Mouse (Mus musculus) heart, postnatal 0 days (tissue): ENCODE measurements around the gene Prdm11. TPM values are rescaled to one million over a fixed set of nuclear protein-coding genes. Genes with fewer than 3 reads are reported as not detected.

Experiments used
- ATAC-seq: fragments of 200-750 bp; cut with Nextera tagmentation; 2 replicates; pipeline ENCODE4 v1.8.0; 2017; ENCODE audit warnings: low read depth, moderate number of reproducible peaks, moderate library complexity; ENCODE audit not compliant: insufficient read depth
- DNase-seq: peaks from one replicate; pipeline ENCODE4 v3.0.0-alpha.2; 2016; ENCODE audit warnings: low spot score
- H3K27ac ChIP-seq: fragments of 300-500 bp; sonication (generic); 2 replicates; pipeline ENCODE4 v1.5.1; 2014; ENCODE audit warnings: low read depth, mild to moderate bottlenecking
- H3K27me3 ChIP-seq: fragments of 300-500 bp; sonication (generic); 2 replicates; pipeline ENCODE4 v1.6.1; 2014; ENCODE audit warnings: low read length, mixed read lengths; ENCODE audit not compliant: control insufficient read depth, insufficient read depth
- H3K36me3 ChIP-seq: fragments of 300-500 bp; sonication (generic); replicated peaks from 2 replicates; pipeline ENCODE4 v1.6.1; 2014; ENCODE audit warnings: low read length, mixed read lengths; ENCODE audit not compliant: control insufficient read depth, insufficient read depth
- H3K4me1 ChIP-seq: fragments of 300-500 bp; sonication (generic); 2 replicates; pipeline ENCODE4 v1.6.1; 2014; ENCODE audit warnings: antibody characterized with exemption; ENCODE audit not compliant: control insufficient read depth, insufficient read depth
- H3K4me2 ChIP-seq: fragments of 300-500 bp; sonication (generic); 2 replicates; pipeline ENCODE4 v1.6.1; 2014; ENCODE audit warnings: low read depth, mild to moderate bottlenecking, low read length, moderate library complexity
- H3K4me3 ChIP-seq: fragments of 300-500 bp; sonication (generic); 2 replicates; pipeline ENCODE4 v1.5.1; 2014; ENCODE audit warnings: low read depth, low read length
- H3K9ac ChIP-seq: fragments of 300-500 bp; sonication (generic); replicated peaks from 2 replicates; pipeline ENCODE4 v1.6.1; 2014; ENCODE audit warnings: low read depth, low read length, mixed read lengths
- H3K9me3 ChIP-seq: fragments of 300-500 bp; sonication (generic); replicated peaks from 2 replicates; pipeline ENCODE4 v1.6.1; 2016; ENCODE audit warnings: low read length; ENCODE audit not compliant: control insufficient read depth
- CTCF ChIP-seq: IDR thresholded peaks from 2 replicates; pipeline ENCODE4 v1.5.1; 2016; ENCODE audit warnings: antibody characterized with exemption, control low read depth, low read depth
- EP300 ChIP-seq: IDR thresholded peaks from 2 replicates; pipeline ENCODE4 v1.6.1; 2016; ENCODE audit warnings: antibody characterized with exemption, low read depth
- WGBS: fragments of 180-500 bp; shearing (Covaris S2); extraction: QIAGEN DNeasy Blood & Tissue Kit; methylation state at CpG from one replicate; pipeline ENCODE4 v1.1.7; 2014; 5-methylcytosine and 5-hydroxymethylcytosine counted together
- polyA plus RNA-seq: library from polyadenylated mRNA; unstranded; fragments of >200 nt; fragmentation: Nextera tagmentation; extraction: Ambion mirVana; gene quantifications from 2 replicates; pipeline ENCODE4 v1.2.1, GENCODE M21; 2015
- total RNA-seq: library from RNA; depleted of rRNA; stranded (reverse); fragments of >200 nt; gene quantifications from 2 replicates; pipeline ENCODE4 v1.2.3, GENCODE M21; 2014; ENCODE audit warnings: low replicate concordance

The Prdm11 gene
- total and polyA plus RNA-seq, 2 experiments from 2014 or later, result 2.7 to 10.7 TPM

GRCm38 (mm10) chr2:92989593-92989992 is 56.4 kb downstream of the Prdm11 start:
- ATAC-seq (no peak), DNase-seq (no peak)
- 88% methylated on average over 9 of the region's 9 CpGs for WGBS
- Histone ChIP-seq H3K4me1 (peaks cover 33% of the 10 kb centered on the region), H3K9me3 (no peaks in the 10 kb centered on the region), H3K4me2 (no peak overlapping the region), H3K27me3 (no peaks in the 10 kb centered on the region), H3K27ac (no peak overlapping the region), H3K4me3 (no peak overlapping the region), H3K36me3 (peaks cover 21% of the 10 kb centered on the region), H3K9ac (no peak overlapping the region)
- no peak for TF ChIP-seq CTCF
- TF ChIP-seq EP300, result no peak

- H3K9ac ChIP-seq, result peak overlapping the region; percentile 11; the same call in 1 of the 2 replicates
- H3K36me3 ChIP-seq, result peaks cover 17% of the 10 kb centered on the region
- peak overlapping the region; percentile 8; the same call in 1 of the 2 replicates for H3K4me3 ChIP-seq
- no peaks in the 10 kb centered on the region for H3K9me3 ChIP-seq
- H3K27me3 ChIP-seq, result no peaks in the 10 kb centered on the region
- H3K27ac ChIP-seq, result peak overlapping the region; percentile 86
- H3K4me1 ChIP-seq, result peaks cover 33% of the 10 kb centered on the region
- DNase-seq, result peak; percentile 90
- peak overlapping the region; percentile 50 for H3K4me2 ChIP-seq
- peak; percentile 95 for ATAC-seq
- WGBS, result 9% methylated on average over 19 of the region's 19 CpGs
- peak; percentile 96 for TF ChIP-seq EP300
- TF ChIP-seq CTCF, result peak; percentile 51
Observed at GRCm38 (mm10) chr2:92987901-92988631, 57.9 kb downstream of the Prdm11 start.

GRCm38 (mm10) chr2:92987108-92987618 is 58.8 kb downstream of the Prdm11 start:
- TF ChIP-seq CTCF (peak; percentile 24), EP300 (no peak)
- 83% methylated on average over 7 of the region's 7 CpGs for WGBS
- no peaks in the 10 kb centered on the region for H3K9me3 ChIP-seq
- H3K27me3 ChIP-seq, result no peaks in the 10 kb centered on the region
- no peak overlapping the region for H3K4me3 ChIP-seq
- H3K36me3 ChIP-seq, result peaks cover 8% of the 10 kb centered on the region; the same call in 1 of the 2 replicates
- no peak overlapping the region for H3K9ac ChIP-seq
- DNase-seq (no peak), ATAC-seq (no peak)
- H3K27ac ChIP-seq, result peak overlapping the region; percentile 86
- peaks cover 33% of the 10 kb centered on the region for H3K4me1 ChIP-seq
- H3K4me2 ChIP-seq, result no peak overlapping the region

- DNase-seq (no peak), ATAC-seq (no peak)
- no peaks in the 10 kb centered on the region for H3K27me3 ChIP-seq
- no peak overlapping the region for H3K9ac ChIP-seq
- H3K36me3 ChIP-seq, result peaks cover 10% of the 10 kb centered on the region; the same call in 1 of the 2 replicates
- peaks cover 33% of the 10 kb centered on the region for H3K4me1 ChIP-seq
- no peak overlapping the region for H3K4me2 ChIP-seq
- no peak overlapping the region for H3K27ac ChIP-seq
- H3K9me3 ChIP-seq, result no peaks in the 10 kb centered on the region
- 46% methylated on average over 7 of the region's 7 CpGs for WGBS
- no peak overlapping the region for H3K4me3 ChIP-seq
- TF ChIP-seq CTCF (no peak), EP300 (no peak)
Observed at GRCm38 (mm10) chr2:92985600-92985999, 60.4 kb downstream of the Prdm11 start.

GRCm38 (mm10) chr2:92985171-92985570 is 60.8 kb downstream of the Prdm11 start:
- 79% methylated on average over 2 of the region's 2 CpGs for WGBS
- no peak overlapping the region for H3K27ac ChIP-seq
- no peak overlapping the region for H3K4me3 ChIP-seq
- ATAC-seq (no peak), DNase-seq (no peak)
- no peak for TF ChIP-seq CTCF
- TF ChIP-seq EP300, result no peak
- H3K4me2 ChIP-seq, result no peak overlapping the region
- no peak overlapping the region for H3K9ac ChIP-seq
- no peaks in the 10 kb centered on the region for H3K9me3 ChIP-seq
- H3K4me1 ChIP-seq, result peaks cover 33% of the 10 kb centered on the region
- peaks cover 13% of the 10 kb centered on the region; the same call in 1 of the 2 replicates for H3K36me3 ChIP-seq
- no peaks in the 10 kb centered on the region for H3K27me3 ChIP-seq
